Comparison of ENCODE assay signal across 8 mouse cellular contexts in genomic region chr7:35185889-35186569, GRCm38 (mm10). TPM values are rescaled to one million over a fixed set of nuclear protein-coding genes. Genes with fewer than 3 reads are reported as not detected.
DNase-seq lines count a peak whose midpoint lies in the region; ATAC-seq and TF ChIP-seq lines count a peak whose summit lies in the region.

Slc7a10 (plus strand) TSS chr7:35186385.

- H3K4me2 ChIP-seq in heart, embryonic 13.5 days: peak within 1 kb of the TSS; percentile 81
- peak within 1 kb of the TSS; percentile 55 for H3K4me2 ChIP-seq in forebrain, embryonic 16.5 days (ENCODE audit: low read length)

- TF ChIP-seq CTCF in olfactory bulb, adult 2 months (IDR thresholded peaks at IDR 0.05; ENCODE audit: insufficient read depth, low read depth, low read length): no peak

- peaks cover 19% of the 10 kb centered on the region for H3K4me1 ChIP-seq in heart, embryonic 13.5 days
- H3K4me1 ChIP-seq in forebrain, embryonic 16.5 days (replicated peaks; ENCODE audit: control insufficient read depth, insufficient read depth, low read length): peaks cover 12% of the 10 kb centered on the region
- H3K4me1 ChIP-seq in limb, embryonic 10.5 days: peaks cover 36% of the 10 kb centered on the region
- H3K4me1 ChIP-seq in olfactory bulb, adult 2 months (ENCODE audit: control insufficient read depth, insufficient read depth, low read length): peaks cover 18% of the 10 kb centered on the region

- 2% methylated on average over 42 of the region's 43 CpGs for WGBS in heart, embryonic 13.5 days
- under 1% methylated on average over 40 of the region's 43 CpGs for WGBS in forebrain, embryonic 16.5 days
- WGBS in limb, embryonic 10.5 days: under 1% methylated on average over 43 of the region's 43 CpGs
- WGBS in olfactory bulb, adult 2 months: 2% methylated on average over 43 of the region's 43 CpGs

- H3K9me3 ChIP-seq in heart, embryonic 13.5 days: peaks cover 16% of the 10 kb centered on the region
- H3K9me3 ChIP-seq in forebrain, embryonic 16.5 days (ENCODE audit: control insufficient read depth, low read length): peaks cover 4% of the 10 kb centered on the region; the same call in 1 of the 2 replicates
- no peaks in the 10 kb centered on the region for H3K9me3 ChIP-seq in limb, embryonic 10.5 days (replicated peaks)

- no peak for ATAC-seq in heart, embryonic 13.5 days (ENCODE audit: extremely low read depth, insufficient number of reproducible peaks, low FRiP score, low TSS enrichment)
- peak; percentile 28; the same call in 1 of the 2 replicates for ATAC-seq in forebrain, embryonic 16.5 days

- no peak for DNase-seq in heart, adult 9 months (ENCODE audit: low spot score in 2 of 2)
- DNase-seq in R1 (ENCODE audit: low read depth, low spot score): peak; percentile 32
- peak; percentile 54 for DNase-seq in limb, embryonic 10.5 days (ENCODE audit: low spot score)
- no peak for DNase-seq in testis, postnatal 10 days (ENCODE audit: low spot score)
- DNase-seq in urinary bladder, adult 2 months (ENCODE audit: low spot score): no peak

- H3K36me3 ChIP-seq in heart, embryonic 13.5 days: no peaks in the 10 kb centered on the region
- no peaks in the 10 kb centered on the region for H3K36me3 ChIP-seq in forebrain, embryonic 16.5 days (ENCODE audit: control insufficient read depth, insufficient read depth)
- H3K36me3 ChIP-seq in limb, embryonic 10.5 days: no peaks in the 10 kb centered on the region

- H3K4me3 ChIP-seq in heart, embryonic 13.5 days: peak within 1 kb of the TSS; percentile 48
- peak within 1 kb of the TSS; percentile 37 for H3K4me3 ChIP-seq in forebrain, embryonic 16.5 days (replicated peaks; ENCODE audit: low read length)
- H3K4me3 ChIP-seq in limb, embryonic 10.5 days: peak within 1 kb of the TSS; percentile 50
- H3K4me3 ChIP-seq in olfactory bulb, adult 2 months (ENCODE audit: insufficient read depth, low read depth, low read length): peak within 1 kb of the TSS; percentile 35

- TF ChIP-seq POLR2A in olfactory bulb, adult 2 months (IDR thresholded peaks at IDR 0.05; ENCODE audit: insufficient read depth, low read depth, low read length): no peak

- peak within 1 kb of the TSS; percentile 64 for H3K9ac ChIP-seq in heart, embryonic 13.5 days
- H3K9ac ChIP-seq in forebrain, embryonic 16.5 days (replicated peaks; ENCODE audit: low read depth, low read length): peak within 1 kb of the TSS; percentile 28

- no peak within 1 kb of the TSS for H3K27ac ChIP-seq in heart, embryonic 13.5 days (replicated peaks)
- H3K27ac ChIP-seq in forebrain, embryonic 16.5 days (ENCODE audit: low read length): no peak within 1 kb of the TSS
- peak within 1 kb of the TSS; percentile 37 for H3K27ac ChIP-seq in limb, embryonic 10.5 days
- H3K27ac ChIP-seq in olfactory bulb, adult 2 months (ENCODE audit: insufficient read depth, low read depth, low read length): no peak within 1 kb of the TSS

- peaks cover 75% of the 10 kb centered on the region for H3K27me3 ChIP-seq in heart, embryonic 13.5 days (replicated peaks)
- H3K27me3 ChIP-seq in forebrain, embryonic 16.5 days (replicated peaks; ENCODE audit: control insufficient read depth, insufficient read depth, low read length): peaks cover 27% of the 10 kb centered on the region
- peaks cover 65% of the 10 kb centered on the region for H3K27me3 ChIP-seq in limb, embryonic 10.5 days (ENCODE audit: low read depth, poor library complexity, severe bottlenecking)

RNA-seq across cellular contexts. Expression of gene Slc7a10, which starts in this region (rescaled TPM):
- 1.1 and 2.2 TPM in 2 replicates for polyA plus RNA-seq in heart, embryonic 13.5 days (2015; fragmentation: Nextera tagmentation; extraction: Ambion mirVana)
- 6.3 and 7.3 TPM in 2 replicates for polyA plus RNA-seq in forebrain, embryonic 16.5 days (2015; fragmentation: Nextera tagmentation; extraction: Ambion mirVana)
- polyA plus RNA-seq in limb, embryonic 10.5 days (2016; fragmentation: Nextera tagmentation; extraction: Ambion mirVana): 0.31 TPM in 1 of 2 replicates, not detected in the other
- not detected in 2 replicates for polyA plus RNA-seq in olfactory bulb, adult 2 months (2012; ENCODE audit: insufficient read depth, insufficient read length, low replicate concordance, missing spikeins)
- polyA plus RNA-seq in urinary bladder, adult 2 months (2012; rRNA removed): 3.7 and 7.7 TPM in 2 replicates

Comparison
In these comparisons a context has a peak if more than half of its experiments do, and no peak if none do; other contexts are left out.
1. Peak in DNase-seq, H3K4me3 ChIP-seq and H3K27ac ChIP-seq in limb, embryonic 10.5 days; RNA of the gene not detected or under 1 TPM.